Mouse (Mus musculus) midbrain, postnatal 0 days (tissue): ENCODE measurements around the gene Cops8. TPM values are rescaled to one million over a fixed set of nuclear protein-coding genes. Genes with fewer than 3 reads are reported as not detected.

Experiments used
- ATAC-seq: fragments of 200-750 bp; cut with Nextera tagmentation; 2 replicates; pipeline ENCODE4 v1.8.0; 2017; ENCODE audit warnings: moderate number of reproducible peaks, mild to moderate bottlenecking, moderate TSS enrichment, moderate library complexity; ENCODE audit not compliant: low FRiP score
- DNase-seq: peaks from one replicate; pipeline ENCODE4 v3.0.0-alpha.2; 2015; ENCODE audit warnings: low spot score
- H3K27ac ChIP-seq: fragments of 300-500 bp; sonication (generic); 2 replicates; pipeline ENCODE4 v1.5.1; 2014; ENCODE audit warnings: low read depth, mild to moderate bottlenecking, low read length, mixed read lengths
- H3K27me3 ChIP-seq: fragments of 300-500 bp; sonication (generic); 2 replicates; pipeline ENCODE4 v1.6.1; 2014; ENCODE audit warnings: low read length, control low read depth, mixed read lengths; ENCODE audit not compliant: insufficient read depth
- H3K36me3 ChIP-seq: fragments of 300-500 bp; sonication (generic); 2 replicates; pipeline ENCODE4 v1.6.1; 2014; ENCODE audit warnings: low read length, control low read depth, mixed read lengths; ENCODE audit not compliant: insufficient read depth
- H3K4me1 ChIP-seq: fragments of 300-500 bp; sonication (generic); 2 replicates; pipeline ENCODE4 v1.6.1; 2014; ENCODE audit warnings: mild to moderate bottlenecking, control low read depth, antibody characterized with exemption, low read length, mixed read lengths; ENCODE audit not compliant: insufficient read depth
- H3K4me2 ChIP-seq: fragments of 300-500 bp; sonication (generic); 2 replicates; pipeline ENCODE4 v1.6.1; 2014; ENCODE audit warnings: low read depth, mild to moderate bottlenecking, low read length, mixed read lengths; ENCODE audit not compliant: poor library complexity, severe bottlenecking
- H3K4me3 ChIP-seq: fragments of 300-500 bp; sonication (generic); 2 replicates; pipeline ENCODE4 v1.5.1; 2014; ENCODE audit warnings: low read depth, mild to moderate bottlenecking, low read length, moderate library complexity
- H3K9ac ChIP-seq: fragments of 300-500 bp; sonication (generic); replicated peaks from 2 replicates; pipeline ENCODE4 v1.6.1; 2014; ENCODE audit warnings: mild to moderate bottlenecking, low read length, moderate library complexity, mixed read lengths; ENCODE audit not compliant: poor library complexity, severe bottlenecking
- H3K9me3 ChIP-seq: fragments of 300-500 bp; sonication (generic); 2 replicates; pipeline ENCODE4 v1.6.1; 2016; ENCODE audit warnings: low read length, control low read depth
- CTCF ChIP-seq: IDR thresholded peaks from 2 replicates; pipeline ENCODE4 v1.5.1; 2016; ENCODE audit warnings: antibody characterized with exemption, mild to moderate bottlenecking
- WGBS: fragments of 180-500 bp; shearing (Covaris S2); extraction: QIAGEN DNeasy Blood & Tissue Kit; methylation state at CpG from one replicate; pipeline ENCODE4 v1.1.7; 2014; 5-methylcytosine and 5-hydroxymethylcytosine counted together
- polyA plus RNA-seq: library from polyadenylated mRNA; unstranded; fragments of >200 nt; fragmentation: Nextera tagmentation; extraction: Ambion mirVana; gene quantifications from 2 replicates; pipeline ENCODE4 v1.2.1, GENCODE M21; 2015
- total RNA-seq: library from RNA; depleted of rRNA; stranded (reverse); fragments of >200 nt; gene quantifications from 2 replicates; pipeline ENCODE4 v1.2.3, GENCODE M21; 2014

The Cops8 gene
- total and polyA plus RNA-seq, 2 experiments from 2014 or later, result 85.5 to 170 TPM

DNA sequence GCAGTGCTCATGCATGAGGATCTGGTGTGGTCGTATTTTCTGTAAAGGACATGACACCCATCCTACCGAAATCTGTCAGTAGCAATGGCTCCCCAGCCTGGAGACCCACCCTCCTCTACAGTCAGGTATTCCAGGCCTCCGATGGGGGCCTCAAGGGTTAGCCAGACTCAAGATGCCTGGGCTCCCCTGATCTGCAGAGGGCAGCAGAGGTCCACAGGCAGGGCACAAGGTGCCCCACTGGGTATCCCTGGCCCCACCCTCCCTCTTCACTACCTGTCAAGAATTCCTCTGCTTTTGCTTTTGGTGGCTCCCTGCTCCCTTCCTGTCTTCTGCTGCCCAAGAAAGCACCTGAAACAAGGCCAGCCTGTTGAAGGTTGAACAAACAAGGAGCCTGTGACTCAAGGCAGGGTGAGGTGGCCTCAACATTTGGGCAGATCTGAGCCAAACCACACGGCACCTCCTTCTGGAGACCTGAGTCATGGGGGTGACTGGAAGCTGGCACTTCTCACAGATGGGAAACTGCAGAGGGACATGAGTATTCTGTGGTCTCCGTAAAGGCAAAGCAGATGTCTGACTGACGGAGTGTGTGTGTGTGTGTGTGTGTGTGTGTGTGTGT, 30.7 kb downstream of the Cops8 start:
- ATAC-seq, result no peak
- H3K9ac ChIP-seq, result no peak overlapping the region
- no peak overlapping the region for H3K27ac ChIP-seq
- peak; percentile 16; the same call in 1 of the 2 replicates for TF ChIP-seq CTCF
- no peak overlapping the region for H3K4me3 ChIP-seq
- no peaks in the 10 kb centered on the region for H3K9me3 ChIP-seq
- no peak for DNase-seq
- no peaks in the 10 kb centered on the region for H3K4me1 ChIP-seq
- WGBS, result 81% methylated on average over 6 of the region's 6 CpGs
- no peaks in the 10 kb centered on the region for H3K36me3 ChIP-seq
- H3K27me3 ChIP-seq, result no peaks in the 10 kb centered on the region
- no peak overlapping the region for H3K4me2 ChIP-seq

DNA sequence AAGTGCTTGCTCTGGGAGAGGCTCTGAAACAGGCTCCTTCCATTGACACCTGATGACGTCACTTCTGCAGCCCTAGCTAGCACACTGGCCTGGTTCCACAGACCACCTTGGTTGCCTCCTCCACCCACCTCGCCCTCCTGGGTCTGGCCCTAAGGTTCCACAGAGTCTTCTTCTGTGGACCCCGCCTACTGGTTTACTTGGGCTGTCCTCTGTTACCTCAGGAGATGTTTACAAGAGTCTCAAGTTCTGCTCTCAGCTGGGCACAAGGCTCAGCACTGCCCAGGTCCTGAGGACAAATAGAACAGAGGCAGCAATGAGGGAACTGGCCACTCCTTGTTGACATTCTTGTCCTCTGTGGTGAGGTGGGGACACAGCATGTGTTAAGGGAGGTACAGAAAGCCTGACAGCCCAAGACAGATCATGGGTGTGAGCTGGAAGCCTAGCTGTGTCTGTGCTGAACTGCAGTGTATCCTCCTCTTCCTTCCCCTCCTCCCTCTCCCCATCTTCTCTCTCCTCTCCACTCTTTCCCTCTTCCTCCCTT, 31.5 kb downstream of the Cops8 start:
- no peaks in the 10 kb centered on the region for H3K9me3 ChIP-seq
- TF ChIP-seq CTCF, result no peak
- 72% methylated on average over 3 of the region's 3 CpGs for WGBS
- ATAC-seq, result no peak
- no peak for DNase-seq
- H3K27me3 ChIP-seq, result no peaks in the 10 kb centered on the region
- H3K4me1 ChIP-seq, result no peaks in the 10 kb centered on the region
- H3K4me3 ChIP-seq, result no peak overlapping the region
- no peak overlapping the region for H3K27ac ChIP-seq
- H3K36me3 ChIP-seq, result no peaks in the 10 kb centered on the region
- no peak overlapping the region for H3K9ac ChIP-seq
- no peak overlapping the region for H3K4me2 ChIP-seq

DNA sequence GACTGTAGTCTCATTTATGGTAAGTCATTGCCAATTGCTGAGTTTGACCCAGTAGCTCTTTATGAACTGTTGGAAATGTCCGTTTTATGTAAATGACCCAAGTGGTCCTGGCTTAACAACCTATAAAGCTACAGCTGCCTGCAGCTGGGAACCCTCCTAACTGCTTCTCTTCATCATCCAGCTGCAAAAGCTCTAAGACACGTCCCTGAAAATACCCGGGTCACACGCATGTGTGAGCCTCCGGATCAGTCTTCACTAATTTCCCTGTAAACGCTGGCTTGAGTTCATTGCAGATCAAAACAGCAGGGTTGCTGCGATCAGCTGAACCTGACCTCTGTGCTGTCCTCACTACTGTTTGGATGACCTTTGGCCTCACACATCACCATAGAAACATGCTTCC, 35.6 kb downstream of the Cops8 start:
- 77% methylated on average over 7 of the region's 7 CpGs for WGBS
- no peak for TF ChIP-seq CTCF
- no peak for ATAC-seq
- no peak overlapping the region for H3K4me2 ChIP-seq
- H3K9ac ChIP-seq, result no peak overlapping the region
- H3K27ac ChIP-seq, result no peak overlapping the region
- no peaks in the 10 kb centered on the region for H3K9me3 ChIP-seq
- H3K4me3 ChIP-seq, result no peak overlapping the region
- no peaks in the 10 kb centered on the region for H3K4me1 ChIP-seq
- H3K36me3 ChIP-seq, result no peaks in the 10 kb centered on the region
- no peaks in the 10 kb centered on the region for H3K27me3 ChIP-seq
- no peak for DNase-seq

DNA sequence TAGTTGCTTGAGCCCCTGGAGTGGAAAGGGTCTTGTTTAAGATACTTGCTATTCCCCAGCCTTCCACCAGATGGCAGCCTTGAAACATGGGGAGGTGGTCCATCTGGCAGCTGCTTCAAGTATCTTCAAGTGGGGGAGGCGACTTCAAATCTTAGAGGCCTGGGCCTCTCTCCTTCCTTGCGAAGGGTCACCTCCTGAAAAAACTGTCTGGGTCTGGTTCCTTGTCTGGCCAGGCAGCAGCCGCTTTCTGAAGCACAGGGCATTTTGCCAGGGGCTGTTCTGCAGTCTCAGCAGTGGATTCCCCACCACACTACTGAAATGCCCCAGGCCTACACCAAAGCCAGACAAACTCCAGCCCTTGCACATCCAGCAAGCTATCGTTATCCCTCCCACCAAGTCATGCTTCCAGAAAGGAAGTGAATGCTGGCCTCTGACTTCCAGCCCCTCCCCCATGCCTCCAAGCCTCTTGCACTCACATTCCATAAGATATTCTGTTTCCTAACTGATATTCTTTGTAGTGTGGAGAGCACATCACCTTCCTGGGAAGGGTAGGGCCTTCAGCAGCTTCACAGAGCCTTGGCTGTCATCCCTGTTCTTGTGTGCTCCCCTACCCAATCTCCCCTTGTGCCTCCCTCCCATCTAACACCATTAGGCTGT, 48.1 kb downstream of the Cops8 start:
- Histone ChIP-seq H3K9me3 (no peaks in the 10 kb centered on the region), H3K27me3 (no peaks in the 10 kb centered on the region), H3K9ac (peak overlapping the region; percentile 24; the same call in 1 of the 2 replicates), H3K4me1 (0 out of 2 replicates have a peak, but pooled peaks cover 4% of the 10 kb centered on the region), H3K27ac (no peak overlapping the region), H3K4me3 (no peak overlapping the region), H3K36me3 (no peaks in the 10 kb centered on the region), H3K4me2 (no peak overlapping the region)
- DNase-seq, result peak; percentile 87
- WGBS, result 7% methylated on average over 4 of the region's 4 CpGs
- peak; percentile 60; the same call in 1 of the 2 replicates for ATAC-seq
- peak; percentile 99 for TF ChIP-seq CTCF

DNA sequence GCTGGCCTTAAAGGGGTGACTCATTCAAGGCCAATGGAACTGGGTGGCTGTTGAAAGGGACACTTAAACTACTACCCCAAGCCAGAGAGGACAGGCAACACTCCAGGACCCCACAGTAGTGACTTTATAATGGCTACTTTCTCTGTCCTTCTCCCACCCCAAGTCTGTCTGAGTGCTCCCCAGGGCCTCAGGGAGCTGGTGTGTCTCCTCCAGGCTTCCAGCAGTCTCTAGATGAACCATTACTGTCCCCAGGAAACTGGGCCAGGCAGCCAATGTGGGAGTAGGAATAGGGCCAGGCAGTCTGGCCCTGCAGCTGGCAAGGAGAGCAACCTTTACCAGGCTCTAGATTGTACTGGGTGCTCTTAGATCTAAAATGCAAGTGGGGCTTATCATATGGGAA, 49.0 kb downstream of the Cops8 start:
- no peak for TF ChIP-seq CTCF
- no peak for DNase-seq
- H3K4me2 ChIP-seq, result no peak overlapping the region

DNA sequence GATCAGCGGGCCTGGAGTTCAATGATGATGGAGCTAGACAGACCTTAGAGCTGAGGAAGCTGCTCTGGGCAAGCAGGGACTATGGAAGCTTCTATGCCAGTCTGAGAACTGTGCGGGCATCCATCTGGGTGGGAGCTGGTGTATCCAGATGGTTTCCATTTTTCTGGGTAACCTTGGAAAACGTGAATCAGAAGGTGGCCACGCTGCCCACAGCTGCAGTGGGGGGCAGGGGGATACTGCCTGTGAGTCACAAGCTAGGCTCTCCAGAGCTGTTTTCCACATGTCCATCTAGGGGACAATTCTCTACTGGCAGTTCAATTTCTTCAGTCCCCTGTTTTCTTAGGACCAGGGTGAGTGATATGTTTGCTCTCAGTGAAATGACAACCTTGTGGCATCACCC, 49.8 kb downstream of the Cops8 start:
- H3K9me3 ChIP-seq, result no peaks in the 10 kb centered on the region
- H3K4me3 ChIP-seq, result no peak overlapping the region
- H3K9ac ChIP-seq, result no peak overlapping the region
- 80% methylated on average over 4 of the region's 4 CpGs for WGBS
- H3K27me3 ChIP-seq, result no peaks in the 10 kb centered on the region
- H3K4me1 ChIP-seq, result 0 out of 2 replicates have a peak, but pooled peaks cover 4% of the 10 kb centered on the region
- TF ChIP-seq CTCF, result no peak
- ATAC-seq (no peak), DNase-seq (no peak)
- H3K36me3 ChIP-seq, result no peaks in the 10 kb centered on the region
- H3K27ac ChIP-seq, result no peak overlapping the region
- H3K4me2 ChIP-seq, result no peak overlapping the region

More for the DNA sequence above, 49.0 kb downstream of the Cops8 start:
- H3K9ac ChIP-seq, result no peak overlapping the region
- ATAC-seq, result no peak
- no peaks in the 10 kb centered on the region for H3K27me3 ChIP-seq
- H3K4me3 ChIP-seq, result no peak overlapping the region
- H3K36me3 ChIP-seq, result no peaks in the 10 kb centered on the region
- H3K9me3 ChIP-seq, result no peaks in the 10 kb centered on the region
- H3K27ac ChIP-seq, result no peak overlapping the region
- H3K4me1 ChIP-seq, result 0 out of 2 replicates have a peak, but pooled peaks cover 4% of the 10 kb centered on the region
